Mouse (Mus musculus) lung, embryonic 14.5 days (tissue): ENCODE measurements around the gene Arfgap2. TPM values are rescaled to one million over a fixed set of nuclear protein-coding genes. Genes with fewer than 3 reads are reported as not detected.

Experiments
- ATAC-seq: fragments of 200-750 bp; cut with Nextera tagmentation; 2 replicates; pipeline ENCODE4 v1.8.0; 2017; ENCODE audit warnings: mild to moderate bottlenecking, moderate TSS enrichment, moderate library complexity; ENCODE audit not compliant: insufficient read depth
- DNase-seq: peaks from one replicate; pipeline ENCODE4 v3.0.0-alpha.2; 2015
- H3K27ac ChIP-seq: fragments of 300-500 bp; sonication (generic); 2 replicates; pipeline ENCODE4 v1.5.1; 2014; ENCODE audit warnings: low read depth, mild to moderate bottlenecking, moderate library complexity
- H3K27me3 ChIP-seq: fragments of 300-500 bp; sonication (generic); 2 replicates; pipeline ENCODE4 v1.6.1; 2014; ENCODE audit warnings: low read length, control low read depth; ENCODE audit not compliant: insufficient read depth
- H3K36me3 ChIP-seq: fragments of 300-500 bp; sonication (generic); 2 replicates; pipeline ENCODE4 v1.6.1; 2014; ENCODE audit warnings: control low read depth; ENCODE audit not compliant: insufficient read depth
- H3K4me1 ChIP-seq: fragments of 300-500 bp; sonication (generic); 2 replicates; pipeline ENCODE4 v1.6.1; 2014; ENCODE audit warnings: antibody characterized with exemption, control low read depth; ENCODE audit not compliant: insufficient read depth
- H3K4me2 ChIP-seq: fragments of 300-500 bp; sonication (generic); 2 replicates; pipeline ENCODE4 v1.6.1; 2014; ENCODE audit warnings: mild to moderate bottlenecking
- H3K4me3 ChIP-seq: fragments of 300-500 bp; sonication (generic); 2 replicates; pipeline ENCODE4 v1.5.1; 2014; ENCODE audit warnings: low read depth, low read length
- H3K9ac ChIP-seq: fragments of 300-500 bp; sonication (generic); 2 replicates; pipeline ENCODE4 v1.6.1; 2014
- H3K9me3 ChIP-seq: fragments of 300-500 bp; sonication (generic); 2 replicates; pipeline ENCODE4 v1.6.1; 2016; ENCODE audit warnings: low read depth, low read length, control low read depth
- CTCF ChIP-seq: IDR thresholded peaks from 2 replicates; pipeline ENCODE4 v1.5.1; 2016; ENCODE audit warnings: antibody characterized with exemption, low read depth
- WGBS: fragments of 180-500 bp; shearing (Covaris S2); extraction: QIAGEN DNeasy Blood & Tissue Kit; methylation state at CpG from one replicate; pipeline ENCODE4 v1.1.7; 2014; 5-methylcytosine and 5-hydroxymethylcytosine counted together
- polyA plus RNA-seq: library from polyadenylated mRNA; unstranded; fragments of >200 nt; fragmentation: Nextera tagmentation; extraction: Ambion mirVana; gene quantifications from 2 replicates; pipeline ENCODE4 v1.2.1, GENCODE M21; 2014

The Arfgap2 gene
- polyA plus RNA-seq, 1 experiment from 2014 or later = 81.1 TPM

GRCm38 (mm10) chr2:91308680-91309079, 43.9 kb downstream of the Arfgap2 start:
- H3K9ac ChIP-seq = no peak overlapping the region
- H3K36me3 ChIP-seq = no peaks in the 10 kb centered on the region
- no peak overlapping the region for H3K4me3 ChIP-seq
- H3K27me3 ChIP-seq = no peaks in the 10 kb centered on the region
- TF ChIP-seq CTCF = no peak
- 29% methylated on average over 5 of the region's 5 CpGs for WGBS
- no peak overlapping the region for H3K27ac ChIP-seq
- H3K9me3 ChIP-seq = no peaks in the 10 kb centered on the region
- ATAC-seq = no peak
- no peak overlapping the region for H3K4me2 ChIP-seq
- H3K4me1 ChIP-seq = peaks cover 2% of the 10 kb centered on the region; the same call in 1 of the 2 replicates
- DNase-seq = no peak

GRCm38 (mm10) chr2:91309546-91309945, 44.8 kb downstream of the Arfgap2 start:
- Histone ChIP-seq H3K36me3 (no peaks in the 10 kb centered on the region), H3K9me3 (no peaks in the 10 kb centered on the region), H3K27me3 (no peaks in the 10 kb centered on the region), H3K27ac (no peak overlapping the region), H3K4me1 (peaks cover 2% of the 10 kb centered on the region; the same call in 1 of the 2 replicates), H3K9ac (no peak overlapping the region), H3K4me3 (no peak overlapping the region), H3K4me2 (no peak overlapping the region)
- ATAC-seq = no peak
- TF ChIP-seq CTCF = no peak
- WGBS = 70% methylated on average over 3 of the region's 3 CpGs
- no peak for DNase-seq

- H3K27ac ChIP-seq = peak overlapping the region; percentile 67
- H3K9ac ChIP-seq = no peak overlapping the region
- peak; percentile 67 for ATAC-seq
Observed at GRCm38 (mm10) chr2:91312578-91313311, 48.0 kb downstream of the Arfgap2 start.

GRCm38 (mm10) chr2:91314184-91314583, 49.4 kb downstream of the Arfgap2 start:
- 49% methylated on average over 7 of the region's 7 CpGs for WGBS
- ATAC-seq (no peak), DNase-seq (peak; percentile 40)

More at GRCm38 (mm10) chr2:91312578-91313311, 48.0 kb downstream of the Arfgap2 start:
- Histone ChIP-seq H3K9me3 (no peaks in the 10 kb centered on the region), H3K4me1 (peaks cover 2% of the 10 kb centered on the region; the same call in 1 of the 2 replicates), H3K36me3 (no peaks in the 10 kb centered on the region), H3K4me2 (no peak overlapping the region), H3K4me3 (no peak overlapping the region), H3K27me3 (no peaks in the 10 kb centered on the region)
- WGBS = 28% methylated on average over 10 of the region's 10 CpGs
- peak; percentile 47 for DNase-seq
- no peak for TF ChIP-seq CTCF

GRCm38 (mm10) chr2:91320559-91321529, 56.1 kb downstream of the Arfgap2 start:
- Histone ChIP-seq H3K27ac (no peak overlapping the region), H3K4me3 (no peak overlapping the region), H3K9ac (no peak overlapping the region), H3K9me3 (no peaks in the 10 kb centered on the region), H3K36me3 (no peaks in the 10 kb centered on the region), H3K27me3 (no peaks in the 10 kb centered on the region), H3K4me1 (no peaks in the 10 kb centered on the region), H3K4me2 (no peak overlapping the region)
- ATAC-seq (no peak), DNase-seq (no peak)
- WGBS = 72% methylated on average over 10 of the region's 10 CpGs
- no peak for TF ChIP-seq CTCF

More at GRCm38 (mm10) chr2:91314184-91314583, 49.4 kb downstream of the Arfgap2 start:
- Histone ChIP-seq H3K27ac (no peak overlapping the region), H3K4me1 (peaks cover 2% of the 10 kb centered on the region; the same call in 1 of the 2 replicates), H3K4me2 (no peak overlapping the region), H3K27me3 (no peaks in the 10 kb centered on the region), H3K4me3 (no peak overlapping the region), H3K9ac (no peak overlapping the region), H3K9me3 (no peaks in the 10 kb centered on the region), H3K36me3 (no peaks in the 10 kb centered on the region)
- no peak for TF ChIP-seq CTCF

- no peak overlapping the region for H3K4me3 ChIP-seq
- TF ChIP-seq CTCF = no peak
- no peaks in the 10 kb centered on the region for H3K27me3 ChIP-seq
- ATAC-seq (no peak), DNase-seq (no peak)
- WGBS = 88% methylated on average over 2 of the region's 2 CpGs
- no peaks in the 10 kb centered on the region for H3K9me3 ChIP-seq
- no peak overlapping the region for H3K9ac ChIP-seq
- 0 out of 2 replicates have a peak, but pooled peaks cover 4% of the 10 kb centered on the region for H3K4me1 ChIP-seq
- H3K27ac ChIP-seq = no peak overlapping the region
- no peaks in the 10 kb centered on the region for H3K36me3 ChIP-seq
- H3K4me2 ChIP-seq = no peak overlapping the region
Observed at GRCm38 (mm10) chr2:91321923-91322322, 57.1 kb downstream of the Arfgap2 start.
